Mouse (Mus musculus): ENCODE results near the gene Opalin. TPM values are rescaled to one million over a fixed set of nuclear protein-coding genes. Genes with fewer than 3 reads are reported as not detected.

Opalin gene
- total RNA-seq, 2 experiments from 2014 or later: not detected

DNA sequence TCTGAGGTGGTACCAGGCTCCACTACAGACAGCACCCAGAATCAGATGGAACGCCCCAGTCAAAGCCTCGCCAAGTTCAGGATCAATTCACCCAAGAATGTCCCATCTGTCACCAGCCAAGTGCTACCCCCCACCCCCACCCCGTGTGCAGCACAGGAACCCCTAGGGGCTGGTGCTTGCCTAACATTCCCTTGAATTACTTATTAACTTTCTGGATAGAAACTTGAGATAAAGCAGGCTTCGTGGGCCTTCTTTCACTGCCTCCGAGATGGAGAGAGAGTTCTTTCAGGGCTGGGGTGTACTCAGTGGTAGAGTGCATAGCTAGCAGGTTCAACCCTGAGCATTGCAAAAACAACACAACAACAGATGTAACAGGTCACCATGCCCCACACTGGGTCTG, 24.7 kb downstream of the Opalin start:
- Histone ChIP-seq H3K27ac (no peak overlapping the region), H3K4me3 (no peak overlapping the region)
- TF ChIP-seq CTCF (IDR thresholded peaks at IDR 0.05): no peak
- no peak for DNase-seq
- intact Hi-C loops (cut with DNase I): no loop called here

GRCm38 (mm10) chr19:41051714-41052113, 25.2 kb downstream of the Opalin start:
- no peak for TF ChIP-seq CTCF (IDR thresholded peaks at IDR 0.05)
- Histone ChIP-seq H3K4me3 (no peak overlapping the region), H3K27ac (no peak overlapping the region)
- DNase-seq: no peak
- intact Hi-C loops (cut with DNase I): no loop called here

DNA sequence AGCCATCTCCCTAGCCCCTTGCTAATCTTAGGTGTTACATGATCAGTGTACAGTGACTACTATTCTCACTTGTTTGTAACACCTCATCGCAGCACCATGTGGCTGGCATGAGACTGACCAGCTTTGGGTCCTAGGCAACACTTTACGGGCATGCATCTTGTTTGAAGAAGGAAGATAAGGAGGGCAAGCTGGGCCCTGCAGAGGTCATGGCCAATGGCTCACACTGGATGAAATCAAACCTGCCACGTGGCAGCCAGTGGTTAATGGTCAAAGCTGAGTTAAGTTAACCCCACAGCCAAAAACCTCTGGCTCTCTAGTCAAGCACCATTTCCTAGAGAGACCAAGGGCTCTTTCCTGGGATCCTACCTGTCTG, 28.7 kb downstream of the Opalin start:
- no peak for DNase-seq
- Histone ChIP-seq H3K27ac (no peak overlapping the region), H3K4me3 (no peak overlapping the region)
- TF ChIP-seq CTCF (IDR thresholded peaks at IDR 0.05): no peak
- intact Hi-C loops (cut with DNase I): no loop called here

DNA sequence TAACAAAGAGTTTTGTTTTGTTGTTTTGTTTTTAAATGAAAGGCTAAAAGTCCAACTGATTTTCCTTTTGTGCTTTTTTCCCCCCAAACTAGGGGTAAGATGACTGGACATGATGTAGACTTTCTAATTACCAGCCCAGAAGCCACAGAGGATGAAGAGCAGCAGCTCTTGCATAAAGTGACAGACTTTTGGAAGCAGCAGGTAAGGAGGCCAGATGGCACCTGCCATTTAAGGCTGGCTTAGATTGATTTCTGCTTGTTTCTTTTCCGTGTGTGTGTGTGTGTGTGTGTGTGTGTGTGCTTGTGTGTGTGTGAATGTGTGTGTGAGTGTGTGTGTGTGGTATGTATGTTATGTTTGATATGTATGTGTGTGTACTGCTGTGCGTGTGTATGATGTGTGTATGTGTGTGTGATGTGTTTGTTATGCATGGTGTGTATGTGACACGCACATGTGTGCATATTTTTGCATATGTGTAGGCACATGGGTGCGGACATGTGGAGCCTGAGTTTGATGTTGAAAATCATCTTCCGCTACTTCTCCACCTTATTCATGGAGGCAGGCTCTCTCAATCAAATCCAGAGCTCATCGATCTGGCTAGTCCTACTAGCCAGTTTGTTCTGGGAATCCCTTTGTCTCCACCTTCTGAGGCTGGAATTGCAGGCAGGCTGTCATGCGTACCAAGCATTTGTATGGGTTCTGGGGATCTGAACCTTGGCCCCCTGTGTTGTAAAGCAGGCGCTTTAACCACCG, 29.3 kb downstream of the Opalin start:
- DNase-seq: no peak
- intact Hi-C loops (cut with DNase I): no loop called here
- Histone ChIP-seq H3K4me3 (no peak overlapping the region), H3K27ac (no peak overlapping the region)
- no peak for TF ChIP-seq CTCF (IDR thresholded peaks at IDR 0.05)

DNA sequence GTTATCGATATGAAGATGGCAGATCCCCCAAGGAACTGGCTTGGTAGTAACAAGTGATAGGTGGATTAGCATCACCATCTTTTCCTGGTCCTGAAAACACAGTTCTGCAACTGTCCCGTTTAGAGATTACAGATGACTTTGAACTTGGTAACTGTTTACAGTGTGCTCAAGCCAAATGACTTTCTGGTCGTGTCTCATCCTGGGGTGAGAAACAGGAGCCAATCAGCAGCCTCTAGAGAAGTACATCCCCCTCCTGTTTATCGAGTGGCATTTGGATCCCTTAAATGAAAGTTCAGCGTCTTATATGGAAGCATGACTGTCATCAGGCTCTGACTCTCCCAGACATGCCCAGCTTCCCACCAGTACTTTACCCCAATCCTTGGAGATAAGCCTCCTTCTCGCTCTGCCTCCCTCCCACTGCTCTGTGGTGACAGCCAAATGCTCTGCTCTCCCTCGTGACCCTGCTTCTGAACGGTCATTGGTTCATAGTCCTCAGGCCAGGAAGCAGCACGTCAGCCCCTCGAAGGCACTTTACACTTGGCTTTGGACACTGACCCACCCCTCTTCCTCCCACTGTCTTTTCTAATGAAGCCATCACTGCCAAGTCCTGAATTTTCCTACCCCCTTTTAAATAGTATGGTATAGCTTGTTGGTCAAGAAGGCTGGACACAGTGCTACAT, 31.7 kb downstream of the Opalin start:
- no peak for DNase-seq
- no peak for TF ChIP-seq CTCF (IDR thresholded peaks at IDR 0.05)
- no peak overlapping the region for H3K4me3 ChIP-seq
- intact Hi-C loops (cut with DNase I): no loop called here
- H3K27ac ChIP-seq: no peak overlapping the region

- intact Hi-C loops (cut with DNase I): no loop called here
Measured at GRCm38 (mm10) chr19:41039110-41039509, 37.8 kb downstream of the Opalin start.

DNA sequence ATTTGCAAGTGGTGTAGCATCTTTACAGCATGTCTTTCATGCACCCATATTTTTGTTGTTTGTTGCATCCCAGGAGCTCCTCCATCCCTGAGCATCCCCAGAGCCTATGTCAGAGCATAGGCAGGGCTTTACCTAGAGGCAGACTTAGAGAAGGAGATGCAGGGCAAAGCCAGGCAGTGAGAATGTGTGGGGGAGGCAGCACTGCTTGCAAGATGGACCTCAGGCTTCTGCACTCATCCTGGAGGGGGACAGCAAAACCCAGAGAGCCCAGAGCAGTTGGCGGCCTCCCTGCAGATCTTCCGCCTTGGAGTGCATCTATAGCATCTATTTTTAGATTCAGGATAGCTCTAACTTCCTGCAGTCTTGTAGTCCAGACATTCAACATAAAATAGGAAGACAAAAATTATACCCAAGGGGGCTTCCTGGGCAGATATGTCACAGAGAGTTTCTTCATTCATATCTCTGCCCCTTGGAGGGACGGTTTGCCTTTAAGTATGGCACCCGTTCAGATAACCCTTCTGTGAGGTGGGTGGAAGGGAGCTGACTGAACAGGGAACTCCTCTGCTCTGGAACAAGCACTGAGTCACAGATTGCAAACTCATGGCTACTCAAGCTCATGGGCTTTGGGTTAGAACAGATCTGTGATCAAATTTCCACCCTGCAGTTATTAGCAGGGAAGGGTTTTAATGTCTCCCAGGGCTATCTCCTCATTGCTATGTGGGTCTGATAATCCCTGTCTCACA, 40.9 kb downstream of the Opalin start:
- Histone ChIP-seq H3K4me3 (no peak overlapping the region), H3K27ac (no peak overlapping the region)
- TF ChIP-seq CTCF (IDR thresholded peaks at IDR 0.05): no peak
- DNase-seq: no peak
- intact Hi-C loops (cut with DNase I): no loop called here

More at GRCm38 (mm10) chr19:41039110-41039509, 37.8 kb downstream of the Opalin start:
- H3K27ac ChIP-seq: no peak overlapping the region
- no peak for TF ChIP-seq CTCF (IDR thresholded peaks at IDR 0.05)
- DNase-seq: no peak
- H3K4me3 ChIP-seq: no peak overlapping the region

DNA sequence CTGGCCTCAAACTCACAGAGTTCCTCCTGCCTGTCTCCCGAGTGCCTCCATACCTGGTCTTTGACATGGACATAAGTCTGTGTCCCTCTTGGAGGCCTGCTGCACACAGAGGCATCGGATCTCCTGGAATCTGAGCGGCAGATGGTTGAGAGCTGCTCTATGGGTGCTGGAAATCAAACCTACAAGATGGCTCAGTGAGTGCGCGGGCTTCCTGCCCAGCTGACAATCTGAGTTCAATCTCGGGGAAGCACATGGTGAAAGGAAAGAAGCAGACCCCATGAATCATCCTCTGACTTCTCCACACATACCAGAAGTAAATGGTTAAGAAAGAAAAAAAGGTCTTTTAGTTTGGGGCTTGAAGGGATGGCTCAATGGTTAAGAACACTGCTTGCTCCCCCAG, 45.0 kb downstream of the Opalin start:
- no peak overlapping the region for H3K4me3 ChIP-seq
- no peak for DNase-seq
- no peak overlapping the region for H3K27ac ChIP-seq
- TF ChIP-seq CTCF (IDR thresholded peaks at IDR 0.05): no peak
- intact Hi-C loops (cut with DNase I): no loop called here

DNA sequence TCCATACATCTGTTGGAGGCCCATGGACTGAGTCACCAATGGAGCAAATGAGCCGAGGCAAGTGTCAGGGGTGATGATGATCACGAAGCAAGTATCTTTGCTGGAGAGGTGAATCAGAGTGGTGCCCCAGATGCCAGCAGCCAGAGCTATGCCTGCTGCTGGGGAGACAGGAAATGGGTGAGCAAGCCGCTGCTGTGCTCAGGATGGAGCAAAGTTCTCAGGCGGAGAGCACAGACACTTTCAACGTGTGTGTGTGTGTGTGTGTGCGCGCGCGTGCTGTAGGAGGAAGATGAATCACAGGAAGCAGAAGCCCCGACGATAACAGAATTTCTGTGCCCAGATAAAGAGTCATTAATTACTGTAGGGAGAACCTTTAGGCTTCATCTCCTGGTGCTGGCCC, 45.9 kb downstream of the Opalin start:
- Histone ChIP-seq H3K4me3 (no peak overlapping the region), H3K27ac (no peak overlapping the region)
- DNase-seq: no peak
- intact Hi-C loops (cut with DNase I): no loop called here
- TF ChIP-seq CTCF (IDR thresholded peaks at IDR 0.05): no peak

DNA sequence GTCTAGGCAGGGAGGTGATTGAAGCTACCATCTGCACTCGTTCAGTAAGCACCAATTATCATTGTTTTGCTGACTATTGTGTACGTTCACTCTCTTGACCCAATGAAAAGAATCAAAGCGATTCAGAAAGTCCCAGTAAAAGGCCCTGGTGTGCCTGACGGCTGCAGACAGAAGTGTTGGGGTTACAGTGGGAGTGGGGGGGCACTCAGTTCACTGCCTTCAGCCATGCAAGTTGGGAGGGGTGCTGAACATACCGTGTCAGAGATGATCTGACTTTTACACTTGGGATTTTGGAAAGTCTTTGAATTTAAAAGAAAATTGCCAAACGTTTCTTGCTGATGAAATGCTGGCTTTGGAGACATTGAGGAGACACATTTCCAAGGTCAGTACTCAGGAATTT, 46.8 kb downstream of the Opalin start:
- H3K4me3 ChIP-seq: no peak overlapping the region
- DNase-seq: no peak
- TF ChIP-seq CTCF (IDR thresholded peaks at IDR 0.05): no peak
- intact Hi-C loops (cut with DNase I): no loop called here
- no peak overlapping the region for H3K27ac ChIP-seq

DNA sequence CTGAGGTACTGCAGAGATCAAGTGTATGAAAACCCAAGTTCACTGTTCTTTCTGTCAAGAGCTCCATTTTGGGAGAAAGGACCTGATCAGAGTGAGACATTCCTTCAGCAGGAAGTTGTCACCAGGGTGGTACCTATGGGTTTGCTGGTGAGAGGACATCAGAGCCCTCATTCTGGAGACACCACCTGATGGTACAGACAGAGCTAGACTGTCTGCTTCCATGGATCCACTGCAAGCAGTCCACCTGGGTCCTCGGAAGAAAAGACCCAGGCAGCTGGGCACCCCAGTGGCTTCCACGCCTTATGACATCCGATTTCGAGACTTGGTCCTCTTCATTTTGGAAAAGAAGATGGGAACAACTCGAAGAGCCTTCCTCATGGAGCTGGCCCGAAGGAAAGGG, 47.7 kb downstream of the Opalin start, which contains the start of gene Dntt:
Gene Dntt (plus strand): TSS at position 57 of the 400 bp plus-strand sequence.
- no peak for TF ChIP-seq CTCF (IDR thresholded peaks at IDR 0.05)
- no peak for DNase-seq
- intact Hi-C loops (cut with DNase I): no loop called here

DNA sequence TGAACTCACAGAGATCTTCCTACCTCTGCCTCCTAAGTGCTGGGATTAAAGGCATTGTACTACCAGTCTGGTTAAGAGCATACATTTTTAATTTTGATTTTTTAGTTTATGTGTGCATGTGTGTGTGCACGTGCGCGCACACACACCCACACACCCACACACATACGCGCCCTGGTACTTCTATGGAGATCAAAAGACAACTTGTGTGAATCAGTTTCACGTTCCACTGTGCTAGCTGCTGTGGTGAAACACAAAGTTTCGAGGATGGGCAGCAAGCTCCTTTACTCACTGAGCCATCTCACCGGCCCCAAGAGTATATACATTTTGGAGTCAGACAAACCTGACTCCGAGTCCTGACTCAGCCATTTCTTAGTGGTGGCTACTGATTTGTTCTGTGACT, 49.3 kb downstream of the Opalin start:
- no peak for TF ChIP-seq CTCF (IDR thresholded peaks at IDR 0.05)
- no peak for DNase-seq
- H3K27ac ChIP-seq: no peak overlapping the region
- intact Hi-C loops (cut with DNase I): no loop called here
- no peak overlapping the region for H3K4me3 ChIP-seq

More for the DNA sequence above, 47.7 kb downstream of the Opalin start, which contains the start of gene Dntt:
- Histone ChIP-seq H3K27ac (no peak within 1 kb of the TSS), H3K4me3 (no peak within 1 kb of the TSS)

DNA sequence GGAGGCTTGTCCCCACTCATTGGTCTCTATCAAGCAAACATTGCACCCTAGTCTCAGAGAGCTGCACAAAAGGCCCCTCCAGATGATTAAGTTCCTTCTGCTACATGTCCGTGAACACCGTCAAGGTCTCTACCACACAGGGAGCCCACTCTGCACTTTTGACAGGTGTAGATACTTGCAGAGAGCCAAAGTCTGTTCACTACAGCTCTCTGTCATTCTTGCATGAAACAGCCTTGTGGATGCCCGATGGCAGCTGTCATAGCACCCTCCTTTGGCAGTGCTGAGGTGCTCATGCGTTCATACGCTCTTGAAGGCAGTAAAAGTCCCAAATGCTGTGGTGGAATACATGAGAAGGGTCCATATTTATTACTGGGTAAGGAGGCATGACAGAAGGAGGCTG, 49.9 kb downstream of the Opalin start:
- no peak for TF ChIP-seq CTCF (IDR thresholded peaks at IDR 0.05)
- Histone ChIP-seq H3K27ac (no peak overlapping the region), H3K4me3 (no peak overlapping the region)
- intact Hi-C loops (cut with DNase I): no loop called here
- no peak for DNase-seq
